In the genomic region with DNA sequence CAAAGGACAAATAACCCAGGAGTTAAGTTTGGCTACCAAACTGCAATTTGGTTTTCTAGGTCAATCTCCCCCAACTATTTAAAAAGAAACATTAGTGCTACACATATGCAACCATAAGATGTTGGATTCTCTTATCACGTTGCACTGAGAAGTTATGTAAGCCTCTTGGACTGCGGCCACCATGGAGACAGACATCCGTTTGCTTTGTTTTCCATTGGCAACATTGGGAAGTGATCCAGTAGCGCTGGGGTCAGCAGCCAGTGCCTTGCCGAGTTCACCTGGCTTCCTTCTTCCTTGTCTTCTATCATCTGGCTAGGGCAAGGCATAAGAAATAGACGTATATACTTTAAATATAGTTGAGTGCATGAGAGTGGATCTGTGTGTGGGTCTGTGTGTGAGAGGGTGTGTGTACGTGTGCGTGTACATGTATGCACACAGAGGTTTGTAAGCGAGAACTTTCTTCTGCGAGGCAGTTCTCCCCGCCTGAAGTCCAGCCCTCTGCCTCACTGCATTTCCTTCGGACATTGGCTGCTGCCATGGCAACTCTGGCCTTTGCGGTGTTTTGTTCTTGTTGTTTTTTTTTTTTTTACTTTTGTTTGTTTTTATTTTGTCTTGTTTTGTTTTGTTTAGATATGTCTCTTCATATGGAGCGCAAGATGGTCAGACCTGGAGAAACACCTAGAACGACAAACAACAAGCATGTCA, we compare ENCODE assay signal across 8 mouse cellular contexts.
DNase-seq lines count a peak whose midpoint lies in the region; ATAC-seq and TF ChIP-seq lines count a peak whose summit lies in the region.

No protein-coding gene starts in this region.

- no peak for TF ChIP-seq POLR2A in cerebellum, adult 2 months (IDR thresholded peaks at IDR 0.05; ENCODE audit: borderline replicate concordance, insufficient read depth, low read length)
- no peak for TF ChIP-seq POLR2A in bone marrow macrophage, adult 2 months (IDR thresholded peaks at IDR 0.05; ENCODE audit: borderline replicate concordance, low read depth, low read length)

- no peak overlapping the region for H3K4me2 ChIP-seq in heart, embryonic 14.5 days (ENCODE audit: low read length)
- H3K4me2 ChIP-seq in lung, embryonic 14.5 days = no peak overlapping the region

- H3K9ac ChIP-seq in heart, embryonic 14.5 days (ENCODE audit: low read length) = no peak overlapping the region
- H3K9ac ChIP-seq in lung, embryonic 14.5 days = no peak overlapping the region

- peak in 1 of 2 experiments; percentile 60 for DNase-seq in cerebellum, adult 2 months
- DNase-seq in lung, embryonic 14.5 days = peak; percentile 81
- DNase-seq in spleen, adult 12 weeks (ENCODE audit: low spot score) = no peak
- DNase-seq in embryo, embryonic 10 days (ENCODE audit: low spot score) = no peak

- no peaks in the 10 kb centered on the region for H3K27me3 ChIP-seq in cerebellum, adult 2 months (ENCODE audit: control insufficient read depth, insufficient read depth, low read length)
- H3K27me3 ChIP-seq in heart, embryonic 14.5 days (ENCODE audit: control insufficient read depth, insufficient read depth, low read length) = no peaks in the 10 kb centered on the region
- no peaks in the 10 kb centered on the region for H3K27me3 ChIP-seq in lung, embryonic 14.5 days (ENCODE audit: insufficient read depth, low read length)

- H3K36me3 ChIP-seq in heart, embryonic 14.5 days (ENCODE audit: control insufficient read depth, insufficient read depth, low read length) = peaks cover 32% of the 10 kb centered on the region
- peaks cover 3% of the 10 kb centered on the region; the same call in 1 of the 2 replicates for H3K36me3 ChIP-seq in lung, embryonic 14.5 days (ENCODE audit: insufficient read depth)

- H3K27ac ChIP-seq in cerebellum, adult 2 months (ENCODE audit: insufficient read depth, low read length) = peak overlapping the region; percentile 58; the same call in 1 of the 2 replicates
- H3K27ac ChIP-seq in bone marrow macrophage, adult 2 months (ENCODE audit: insufficient read depth, low read depth, low read length) = peak overlapping the region; percentile 50; the same call in 1 of the 2 replicates
- H3K27ac ChIP-seq in heart, embryonic 14.5 days (replicated peaks in 1 of 2; ENCODE audit: control insufficient read depth in 1 of 2, insufficient read depth in 1 of 2, low read depth in 2 of 2, low read length in 2 of 2) = peak overlapping the region; percentile 15 to 49; a peak in 2 of 4 replicates
- H3K27ac ChIP-seq in lung, embryonic 14.5 days (ENCODE audit: low read depth) = 0 out of 2 replicates have a peak overlapping the region, but pooled peaks have one; percentile 2

- no peak for ATAC-seq in cerebellum, adult (ENCODE audit: insufficient number of reproducible peaks, low FRiP score, low TSS enrichment)
- ATAC-seq in heart, embryonic 14.5 days (ENCODE audit: insufficient number of reproducible peaks, insufficient read depth, low FRiP score, low read depth) = no peak
- peak; percentile 13; the same call in 1 of the 2 replicates for ATAC-seq in lung, embryonic 14.5 days (ENCODE audit: insufficient read depth)
- ATAC-seq in inflammation-experienced regulatory T-cells, adult 6 months = no peak

- H3K4me3 ChIP-seq in cerebellum, adult 2 months (replicated peaks; ENCODE audit: insufficient read depth, low read depth, low read length) = no peak overlapping the region
- H3K4me3 ChIP-seq in bone marrow macrophage, adult 2 months (ENCODE audit: insufficient read depth, low read length) = no peak overlapping the region
- H3K4me3 ChIP-seq in heart, embryonic 14.5 days (ENCODE audit: control insufficient read depth in 1 of 2, insufficient read depth in 1 of 2, low read depth in 1 of 2, low read length in 2 of 2) = no peak overlapping the region
- H3K4me3 ChIP-seq in lung, embryonic 14.5 days (ENCODE audit: low read depth, low read length) = no peak overlapping the region

- TF ChIP-seq CTCF in cerebellum, adult 2 months (IDR thresholded peaks at IDR 0.05; ENCODE audit: borderline replicate concordance, insufficient read depth, low read depth, low read length) = no peak
- no peak for TF ChIP-seq CTCF in bone marrow macrophage, adult 2 months (IDR thresholded peaks at IDR 0.05; ENCODE audit: low read depth, low read length)
- TF ChIP-seq CTCF in lung, embryonic 14.5 days (IDR thresholded peaks at IDR 0.05; ENCODE audit: low read depth) = no peak

- H3K9me3 ChIP-seq in heart, embryonic 14.5 days (ENCODE audit: control insufficient read depth, low read length) = no peaks in the 10 kb centered on the region
- H3K9me3 ChIP-seq in lung, embryonic 14.5 days (ENCODE audit: low read depth, low read length) = no peaks in the 10 kb centered on the region

- 46% methylated on average over 15 of the region's 15 CpGs for WGBS in cerebellum, adult 2 months
- 67% methylated on average over 15 of the region's 15 CpGs for WGBS in heart, embryonic 14.5 days
- 51% methylated on average over 15 of the region's 15 CpGs for WGBS in lung, embryonic 14.5 days

- H3K4me1 ChIP-seq in cerebellum, adult 2 months (ENCODE audit: control insufficient read depth, insufficient read depth, low read length) = peaks cover 24% of the 10 kb centered on the region; the same call in 1 of the 2 replicates
- H3K4me1 ChIP-seq in bone marrow macrophage, adult 2 months (ENCODE audit: control insufficient read depth, insufficient read depth, low read length) = peaks cover 26% of the 10 kb centered on the region
- H3K4me1 ChIP-seq in heart, embryonic 14.5 days (ENCODE audit: control insufficient read depth in 2 of 2, insufficient read depth in 2 of 2, low read length in 2 of 2) = peaks cover 18 to 41% of the 10 kb centered on the region in 2 experiments
- peaks cover 19% of the 10 kb centered on the region for H3K4me1 ChIP-seq in lung, embryonic 14.5 days (ENCODE audit: insufficient read depth)

Comparison
In these comparisons a context has a peak if more than half of its experiments do, and no peak if none do; other contexts are left out.
1. H3K27ac ChIP-seq: peak in every context shown above with its lines; median percentile 58 in cerebellum, adult 2 months; 50 in bone marrow macrophage, adult 2 months; 32 in heart, embryonic 14.5 days; 2 in lung, embryonic 14.5 days.